Mouse (Mus musculus): ENCODE results near the gene Rbbp8nl. TPM values are rescaled to one million over a fixed set of nuclear protein-coding genes. Genes with fewer than 3 reads are reported as not detected.

The Rbbp8nl gene
- not detected in 2 replicates for polyA plus RNA-seq (2012; ENCODE audit: low replicate concordance)

DNA sequence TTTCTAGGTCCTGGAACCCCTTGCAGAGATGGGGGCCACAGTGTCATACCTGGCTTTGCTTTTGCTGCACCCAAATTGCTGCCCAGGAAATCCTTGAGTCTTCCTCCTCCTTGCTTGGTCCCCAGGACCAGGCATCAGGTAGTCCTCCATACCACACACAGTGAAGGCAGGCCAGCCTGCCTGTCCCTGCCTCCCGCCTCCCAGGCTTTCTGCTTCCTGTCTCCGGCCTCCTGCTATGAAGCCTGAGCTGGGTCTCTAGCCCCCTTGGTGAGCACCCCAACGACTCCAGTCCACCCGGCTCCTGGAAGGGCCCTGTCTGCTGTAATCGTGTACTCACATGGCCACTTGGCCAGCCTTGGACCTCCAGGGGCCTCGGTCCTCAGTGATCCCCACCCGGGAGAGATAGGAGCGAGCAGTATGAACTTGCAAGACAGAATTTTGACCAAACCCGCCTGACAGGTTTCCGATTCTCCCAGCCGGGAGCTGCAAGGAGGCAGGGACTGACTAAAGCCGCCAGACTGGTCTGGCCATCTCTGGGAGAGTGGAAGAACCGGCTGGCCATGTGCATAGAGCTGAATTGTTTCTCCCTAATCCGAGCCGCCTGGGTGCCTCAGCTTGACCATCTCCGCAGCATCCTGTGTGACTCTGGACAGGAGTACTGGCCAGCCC lies at the start of gene Rbbp8nl:
TSS of gene Rbbp8nl (minus strand) at position 440 of the 669 bp plus-strand sequence.

GRCm38 (mm10) chr2:180334551-180334986 lies 44.9 kb upstream of the Rbbp8nl start, which contains the start of gene Gata5:
Gene Gata5, minus strand, starts transcription at chr2:180334699.

GRCm38 (mm10) chr2:180273394-180274244 lies 16.1 kb downstream of the Rbbp8nl start, which contains the start of gene Cables2:
Gene Cables2, minus strand, starts transcription at chr2:180273496.

DNA sequence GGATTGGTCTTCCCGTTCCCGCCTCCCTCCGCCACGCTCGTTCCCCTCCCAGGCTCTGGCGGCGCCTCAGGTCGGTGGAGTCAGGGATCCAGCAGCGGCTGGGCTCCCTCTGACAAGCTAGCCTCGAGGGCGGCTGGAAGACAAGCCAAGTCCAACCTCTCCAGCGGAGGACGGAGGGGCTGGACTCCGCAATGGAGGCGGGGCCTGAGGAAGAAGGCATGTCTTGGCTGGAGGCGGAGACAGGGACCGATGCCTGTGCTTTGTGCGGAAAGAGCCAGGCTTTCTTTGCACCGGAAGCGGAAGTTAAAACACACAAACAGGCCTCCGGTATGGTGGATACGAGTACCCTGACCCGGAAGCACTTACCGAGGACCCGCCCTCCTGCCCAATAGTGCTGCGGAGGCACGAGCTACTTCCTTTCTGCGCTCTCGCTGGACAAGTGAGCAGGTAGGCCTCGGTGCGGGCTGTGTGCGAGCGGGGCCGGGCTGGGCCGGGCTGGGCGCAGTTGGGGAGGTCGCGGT lies 32.6 kb downstream of the Rbbp8nl start, which contains the start of gene Rps21:
TSS of gene Rps21 (plus strand) at position 377 of the 521 bp plus-strand sequence.

Other genes starting within 250 kb of the Rbbp8nl start
- gene Psma7, start 247.4 kb downstream of the Rbbp8nl start, polyA plus RNA-seq (2012; ENCODE audit: low replicate concordance) = 30.8 and 69.6 TPM in 2 replicates
- gene Ss18l1, start 247.4 kb downstream of the Rbbp8nl start, polyA plus RNA-seq (2012; ENCODE audit: low replicate concordance) = 3.4 and 6.6 TPM in 2 replicates
- 15.4 and 21.1 TPM in 2 replicates for gene Mtg2, start 219.3 kb downstream of the Rbbp8nl start, polyA plus RNA-seq (2012; ENCODE audit: low replicate concordance)
- gene Hrh3, start 185.4 kb downstream of the Rbbp8nl start, polyA plus RNA-seq (2012; ENCODE audit: low replicate concordance) = not detected in 2 replicates
- 9.0 and 31.2 TPM in 2 replicates for gene Osbpl2, start 170.6 kb downstream of the Rbbp8nl start, polyA plus RNA-seq (2012; ENCODE audit: low replicate concordance)
- 232 and 554 TPM in 2 replicates for gene Adrm1, start 118.4 kb downstream of the Rbbp8nl start, polyA plus RNA-seq (2012; ENCODE audit: low replicate concordance)
- gene Lama5, start 64.0 kb downstream of the Rbbp8nl start, polyA plus RNA-seq (2012; ENCODE audit: low replicate concordance) = 0.27 and 0.86 TPM in 2 replicates
- gene Rps21, start 32.5 kb downstream of the Rbbp8nl start, polyA plus RNA-seq (2012; ENCODE audit: low replicate concordance) = 88.1 and 1,805 TPM in 2 replicates
- 40.6 and 154 TPM in 2 replicates for gene Cables2, start 16.4 kb downstream of the Rbbp8nl start, polyA plus RNA-seq (2012; ENCODE audit: low replicate concordance)
- gene Gata5, start 44.8 kb upstream of the Rbbp8nl start, polyA plus RNA-seq (2012; ENCODE audit: low replicate concordance) = not detected in 2 replicates
- gene Slco4a1, start 166.4 kb upstream of the Rbbp8nl start, polyA plus RNA-seq (2012; ENCODE audit: low replicate concordance) = 3.3 and 7.8 TPM in 2 replicates
- not detected in 2 replicates for gene Ntsr1, start 210.1 kb upstream of the Rbbp8nl start, polyA plus RNA-seq (2012; ENCODE audit: low replicate concordance)

Data from hematopoietic multipotent progenitor cell, adult 10-12 weeks (in vitro differentiated cells).